Mouse (Mus musculus): Measurements from ENCODE around the gene Slc13a3. TPM values are rescaled to one million over a fixed set of nuclear protein-coding genes. Genes with fewer than 3 reads are reported as not detected.

Gene Slc13a3
- polyA plus RNA-seq, 1 experiment from 2014 or later: not detected

DNA sequence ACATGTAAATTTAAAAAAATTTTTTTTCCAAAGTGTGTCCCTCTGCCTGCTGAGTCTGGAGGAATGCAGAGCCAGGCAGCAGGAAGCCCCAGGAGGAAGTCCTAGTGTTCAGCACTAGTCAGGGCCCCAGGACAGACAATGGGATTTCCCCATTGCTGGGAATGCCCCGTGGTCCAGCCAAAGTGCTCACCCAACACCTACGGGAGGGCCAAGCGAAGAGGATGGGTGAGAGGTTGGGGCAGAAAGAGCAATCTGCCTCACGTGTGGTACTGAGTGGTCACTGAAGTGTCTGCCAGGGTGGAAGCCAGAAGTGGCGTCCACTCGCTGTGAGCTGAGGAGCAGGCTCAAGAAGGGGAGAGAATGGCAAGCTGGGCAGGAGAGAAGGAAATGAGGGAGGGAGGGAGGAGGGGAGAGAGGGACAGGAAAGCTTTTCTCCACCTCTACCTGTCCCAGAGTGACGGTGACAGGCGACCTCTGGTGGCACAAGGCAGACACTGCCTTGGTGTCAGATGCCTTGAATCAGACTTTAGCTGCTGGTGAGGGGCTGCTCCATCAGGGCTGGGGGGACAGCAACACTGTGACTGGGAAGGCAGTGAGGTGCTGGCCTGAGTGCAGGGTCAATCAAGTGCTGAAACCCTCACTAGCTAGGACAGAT, 14.0 kb upstream of the Slc13a3 start:
- H3K36me3 ChIP-seq (ENCODE audit: control insufficient read depth, insufficient read depth, low read length): no peaks in the 10 kb centered on the region; the same call in 1 of the 2 replicates
- H3K9ac ChIP-seq (ENCODE audit: low read length): no peak overlapping the region
- WGBS: 32% methylated on average over 8 of the region's 8 CpGs
- no peak overlapping the region for H3K27ac ChIP-seq (replicated peaks; ENCODE audit: low read depth, low read length)
- H3K4me3 ChIP-seq (ENCODE audit: low read depth, low read length): no peak overlapping the region
- 0 out of 2 replicates have a peak, but pooled peaks cover 2% of the 10 kb centered on the region for H3K4me1 ChIP-seq (ENCODE audit: control insufficient read depth, insufficient read depth, low read length)
- ATAC-seq (ENCODE audit: insufficient number of reproducible peaks, low FRiP score, low TSS enrichment, low read depth): peak; percentile 29; the same call in 1 of the 2 replicates
- no peak overlapping the region for H3K4me2 ChIP-seq (ENCODE audit: low read depth, severe bottlenecking)
- peak; percentile 82 for DNase-seq (ENCODE audit: low spot score)
- H3K27me3 ChIP-seq (ENCODE audit: control insufficient read depth, insufficient read depth, low read length): no peaks in the 10 kb centered on the region
- H3K9me3 ChIP-seq (ENCODE audit: control insufficient read depth, low read length): no peaks in the 10 kb centered on the region

- WGBS: 81% methylated on average over 5 of the region's 5 CpGs
- no peak overlapping the region for H3K4me3 ChIP-seq (ENCODE audit: low read depth, low read length)
- no peaks in the 10 kb centered on the region; the same call in 1 of the 2 replicates for H3K36me3 ChIP-seq (ENCODE audit: control insufficient read depth, insufficient read depth, low read length)
- no peak for DNase-seq (ENCODE audit: low spot score)
- no peaks in the 10 kb centered on the region for H3K9me3 ChIP-seq (ENCODE audit: control insufficient read depth, low read length)
- no peaks in the 10 kb centered on the region for H3K27me3 ChIP-seq (ENCODE audit: control insufficient read depth, insufficient read depth, low read length)
- H3K4me2 ChIP-seq (ENCODE audit: low read depth, severe bottlenecking): no peak overlapping the region
- H3K9ac ChIP-seq (ENCODE audit: low read length): no peak overlapping the region
- H3K27ac ChIP-seq (replicated peaks; ENCODE audit: low read depth, low read length): no peak overlapping the region
- ATAC-seq (ENCODE audit: insufficient number of reproducible peaks, low FRiP score, low TSS enrichment, low read depth): no peak
- 0 out of 2 replicates have a peak, but pooled peaks cover 2% of the 10 kb centered on the region for H3K4me1 ChIP-seq (ENCODE audit: control insufficient read depth, insufficient read depth, low read length)
Observed at GRCm38 (mm10) chr2:165486401-165486800, 13.4 kb upstream of the Slc13a3 start.

DNA sequence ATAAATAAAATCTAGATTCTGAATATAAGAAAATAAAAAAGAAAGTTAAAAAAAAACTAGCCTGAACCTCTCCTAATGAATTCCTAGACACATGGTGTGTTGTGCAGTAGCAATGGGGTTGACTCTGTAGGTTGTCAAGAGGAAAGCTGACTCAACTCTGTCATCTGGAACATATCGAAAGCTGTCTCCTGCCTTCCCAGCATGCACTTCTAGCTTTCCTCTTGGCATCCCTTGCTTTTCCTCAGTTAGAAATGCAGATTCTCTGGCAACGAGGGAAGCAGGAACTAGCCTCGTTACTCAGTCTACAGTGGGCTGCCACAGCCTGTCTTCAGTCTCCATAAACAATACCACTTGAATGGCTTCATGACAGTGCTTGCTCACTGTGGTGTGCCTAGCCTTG, 12.8 kb upstream of the Slc13a3 start:
- H3K27me3 ChIP-seq (ENCODE audit: control insufficient read depth, insufficient read depth, low read length): no peaks in the 10 kb centered on the region
- H3K27ac ChIP-seq (replicated peaks; ENCODE audit: low read depth, low read length): no peak overlapping the region
- H3K4me1 ChIP-seq (ENCODE audit: control insufficient read depth, insufficient read depth, low read length): 0 out of 2 replicates have a peak, but pooled peaks cover 2% of the 10 kb centered on the region
- H3K9ac ChIP-seq (ENCODE audit: low read length): no peak overlapping the region
- no peaks in the 10 kb centered on the region for H3K9me3 ChIP-seq (ENCODE audit: control insufficient read depth, low read length)
- no peaks in the 10 kb centered on the region; the same call in 1 of the 2 replicates for H3K36me3 ChIP-seq (ENCODE audit: control insufficient read depth, insufficient read depth, low read length)
- H3K4me3 ChIP-seq (ENCODE audit: low read depth, low read length): no peak overlapping the region
- H3K4me2 ChIP-seq (ENCODE audit: low read depth, severe bottlenecking): no peak overlapping the region
- DNase-seq (ENCODE audit: low spot score): no peak
- WGBS: 73% methylated on average over 3 of the region's 3 CpGs
- no peak for ATAC-seq (ENCODE audit: insufficient number of reproducible peaks, low FRiP score, low TSS enrichment, low read depth)

- Histone ChIP-seq H3K36me3 (ENCODE audit: control insufficient read depth, insufficient read depth, low read length) (no peaks in the 10 kb centered on the region), H3K4me3 (ENCODE audit: low read depth, low read length) (no peak overlapping the region), H3K27me3 (ENCODE audit: control insufficient read depth, insufficient read depth, low read length) (no peaks in the 10 kb centered on the region), H3K9ac (ENCODE audit: low read length) (no peak overlapping the region), H3K4me2 (ENCODE audit: low read depth, severe bottlenecking) (no peak overlapping the region), H3K9me3 (ENCODE audit: control insufficient read depth, low read length) (no peaks in the 10 kb centered on the region), H3K4me1 (ENCODE audit: control insufficient read depth, insufficient read depth, low read length) (0 out of 2 replicates have a peak, but pooled peaks cover 2% of the 10 kb centered on the region), H3K27ac (replicated peaks; ENCODE audit: low read depth, low read length) (no peak overlapping the region)
- ATAC-seq (ENCODE audit: insufficient number of reproducible peaks, low FRiP score, low TSS enrichment, low read depth) (no peak), DNase-seq (ENCODE audit: low spot score) (no peak)
- 67% methylated on average over 6 of the region's 6 CpGs for WGBS
Observed at GRCm38 (mm10) chr2:165484152-165484551, 11.1 kb upstream of the Slc13a3 start.

- DNase-seq (ENCODE audit: low spot score): no peak
- Histone ChIP-seq H3K27ac (replicated peaks; ENCODE audit: low read depth, low read length) (no peak overlapping the region), H3K36me3 (ENCODE audit: control insufficient read depth, insufficient read depth, low read length) (no peaks in the 10 kb centered on the region)
Observed at GRCm38 (mm10) chr2:165482003-165482402, 9.0 kb upstream of the Slc13a3 start.

GRCm38 (mm10) chr2:165475850-165476249, 2.8 kb upstream of the Slc13a3 start:
- H3K27ac ChIP-seq (replicated peaks; ENCODE audit: low read depth, low read length): no peak overlapping the region
- no peak for ATAC-seq (ENCODE audit: insufficient number of reproducible peaks, low FRiP score, low TSS enrichment, low read depth)

More at GRCm38 (mm10) chr2:165482003-165482402, 9.0 kb upstream of the Slc13a3 start:
- WGBS: 49% methylated on average over 8 of the region's 8 CpGs
- no peak for ATAC-seq (ENCODE audit: insufficient number of reproducible peaks, low FRiP score, low TSS enrichment, low read depth)
- no peak overlapping the region for H3K9ac ChIP-seq (ENCODE audit: low read length)
- no peak overlapping the region for H3K4me3 ChIP-seq (ENCODE audit: low read depth, low read length)
- no peaks in the 10 kb centered on the region for H3K27me3 ChIP-seq (ENCODE audit: control insufficient read depth, insufficient read depth, low read length)
- no peaks in the 10 kb centered on the region for H3K9me3 ChIP-seq (ENCODE audit: control insufficient read depth, low read length)
- H3K4me1 ChIP-seq (ENCODE audit: control insufficient read depth, insufficient read depth, low read length): 0 out of 2 replicates have a peak, but pooled peaks cover 2% of the 10 kb centered on the region
- no peak overlapping the region for H3K4me2 ChIP-seq (ENCODE audit: low read depth, severe bottlenecking)

DNA sequence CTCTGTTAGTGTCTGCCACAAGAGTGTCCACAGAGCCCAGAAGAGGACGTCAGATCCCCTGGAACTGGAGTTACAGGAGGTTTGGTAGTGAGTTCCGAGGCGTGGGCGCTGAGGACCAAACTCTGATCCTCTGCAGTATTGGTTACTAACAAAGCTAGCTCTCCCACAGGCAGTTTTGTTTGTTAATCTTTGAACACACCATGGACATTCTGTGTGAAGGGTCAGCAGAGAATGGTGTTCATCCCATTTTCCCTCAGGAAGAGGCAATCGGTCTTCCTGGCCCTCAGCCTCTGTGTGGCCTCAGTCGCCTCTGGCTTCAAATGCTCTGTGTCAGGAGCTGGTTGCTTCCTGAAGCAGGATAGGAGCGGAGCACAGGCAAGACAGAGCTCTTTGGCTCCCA, 2.4 kb upstream of the Slc13a3 start:
- peaks cover 14% of the 10 kb centered on the region; the same call in 1 of the 2 replicates for H3K27me3 ChIP-seq (ENCODE audit: control insufficient read depth, insufficient read depth, low read length)

More at GRCm38 (mm10) chr2:165475850-165476249, 2.8 kb upstream of the Slc13a3 start:
- no peaks in the 10 kb centered on the region for H3K4me1 ChIP-seq (ENCODE audit: control insufficient read depth, insufficient read depth, low read length)
- 77% methylated on average over 5 of the region's 5 CpGs for WGBS
- no peaks in the 10 kb centered on the region for H3K9me3 ChIP-seq (ENCODE audit: control insufficient read depth, low read length)
- no peaks in the 10 kb centered on the region for H3K36me3 ChIP-seq (ENCODE audit: control insufficient read depth, insufficient read depth, low read length)
- H3K27me3 ChIP-seq (ENCODE audit: control insufficient read depth, insufficient read depth, low read length): peaks cover 14% of the 10 kb centered on the region; the same call in 1 of the 2 replicates
- H3K4me3 ChIP-seq (ENCODE audit: low read depth, low read length): no peak overlapping the region
- no peak overlapping the region for H3K4me2 ChIP-seq (ENCODE audit: low read depth, severe bottlenecking)
- DNase-seq (ENCODE audit: low spot score): no peak
- no peak overlapping the region for H3K9ac ChIP-seq (ENCODE audit: low read length)

GRCm38 (mm10) chr2:165471943-165472342, 1.1 kb downstream of the Slc13a3 start:
- Histone ChIP-seq H3K27ac (replicated peaks; ENCODE audit: low read depth, low read length) (no peak overlapping the region), H3K27me3 (ENCODE audit: control insufficient read depth, insufficient read depth, low read length) (peaks cover 16% of the 10 kb centered on the region; the same call in 1 of the 2 replicates), H3K4me3 (ENCODE audit: low read depth, low read length) (no peak overlapping the region), H3K4me2 (ENCODE audit: low read depth, severe bottlenecking) (no peak overlapping the region), H3K9me3 (ENCODE audit: control insufficient read depth, low read length) (no peaks in the 10 kb centered on the region), H3K9ac (ENCODE audit: low read length) (no peak overlapping the region), H3K36me3 (ENCODE audit: control insufficient read depth, insufficient read depth, low read length) (no peaks in the 10 kb centered on the region), H3K4me1 (ENCODE audit: control insufficient read depth, insufficient read depth, low read length) (0 out of 2 replicates have a peak, but pooled peaks cover 2% of the 10 kb centered on the region)
- ATAC-seq (ENCODE audit: insufficient number of reproducible peaks, low FRiP score, low TSS enrichment, low read depth) (no peak), DNase-seq (ENCODE audit: low spot score) (no peak)
- WGBS: 78% methylated on average over 11 of the region's 11 CpGs

More for the DNA sequence above, 2.4 kb upstream of the Slc13a3 start:
- Histone ChIP-seq H3K4me2 (ENCODE audit: low read depth, severe bottlenecking) (no peak overlapping the region), H3K4me3 (ENCODE audit: low read depth, low read length) (no peak overlapping the region), H3K9ac (ENCODE audit: low read length) (no peak overlapping the region), H3K4me1 (ENCODE audit: control insufficient read depth, insufficient read depth, low read length) (no peaks in the 10 kb centered on the region), H3K27ac (replicated peaks; ENCODE audit: low read depth, low read length) (no peak overlapping the region), H3K9me3 (ENCODE audit: control insufficient read depth, low read length) (no peaks in the 10 kb centered on the region), H3K36me3 (ENCODE audit: control insufficient read depth, insufficient read depth, low read length) (no peaks in the 10 kb centered on the region)
- ATAC-seq (ENCODE audit: insufficient number of reproducible peaks, low FRiP score, low TSS enrichment, low read depth): no peak
- WGBS: 84% methylated on average over 7 of the region's 7 CpGs
- no peak for DNase-seq (ENCODE audit: low spot score)
